Mouse (Mus musculus): Measurements from ENCODE around the gene Plekha7. TPM values are rescaled to one million over a fixed set of nuclear protein-coding genes. Genes with fewer than 3 reads are reported as not detected.

Plekha7 gene
- polyA plus RNA-seq, 1 experiment from 2014 or later = 5.7 TPM

- H3K9ac ChIP-seq (replicated peaks; ENCODE audit: low read depth) = no peak overlapping the region
- no peak for ATAC-seq
Measured at GRCm38 (mm10) chr7:116242810-116243209, 65.4 kb downstream of the Plekha7 start.

GRCm38 (mm10) chr7:116241601-116242000 is 66.6 kb downstream of the Plekha7 start:
- peak; percentile 17 for DNase-seq (ENCODE audit: low spot score)
- peaks cover 6% of the 10 kb centered on the region; the same call in 1 of the 2 replicates for H3K4me1 ChIP-seq (ENCODE audit: insufficient read depth, low read depth, low read length)
- H3K4me2 ChIP-seq (replicated peaks; ENCODE audit: low read depth, low read length) = no peak overlapping the region
- H3K27ac ChIP-seq (ENCODE audit: low read length) = no peak overlapping the region
- H3K27me3 ChIP-seq (replicated peaks; ENCODE audit: insufficient read depth, low read length) = no peaks in the 10 kb centered on the region
- 0 out of 2 replicates have a peak, but pooled peaks have one; percentile 18 for ATAC-seq
- TF ChIP-seq CTCF (IDR thresholded peaks at IDR 0.05) = no peak
- no peak for TF ChIP-seq EP300 (IDR thresholded peaks at IDR 0.05)
- 28% methylated on average over 7 of the region's 7 CpGs for WGBS
- no peaks in the 10 kb centered on the region for H3K36me3 ChIP-seq (ENCODE audit: insufficient read depth, low read length)
- H3K9me3 ChIP-seq (ENCODE audit: low read length) = no peaks in the 10 kb centered on the region
- H3K4me3 ChIP-seq (ENCODE audit: low read depth, low read length) = no peak overlapping the region
- no peak overlapping the region for H3K9ac ChIP-seq (replicated peaks; ENCODE audit: low read depth)

More at GRCm38 (mm10) chr7:116242810-116243209, 65.4 kb downstream of the Plekha7 start:
- Histone ChIP-seq H3K9me3 (ENCODE audit: low read length) (no peaks in the 10 kb centered on the region), H3K4me2 (replicated peaks; ENCODE audit: low read depth, low read length) (no peak overlapping the region), H3K36me3 (ENCODE audit: insufficient read depth, low read length) (no peaks in the 10 kb centered on the region), H3K4me3 (ENCODE audit: low read depth, low read length) (no peak overlapping the region), H3K27ac (ENCODE audit: low read length) (no peak overlapping the region), H3K4me1 (ENCODE audit: insufficient read depth, low read depth, low read length) (peaks cover 1% of the 10 kb centered on the region; the same call in 1 of the 2 replicates), H3K27me3 (replicated peaks; ENCODE audit: insufficient read depth, low read length) (no peaks in the 10 kb centered on the region)
- no peak for TF ChIP-seq CTCF (IDR thresholded peaks at IDR 0.05)
- no peak for DNase-seq (ENCODE audit: low spot score)
- WGBS = 67% methylated on average over 3 of the region's 3 CpGs

- no peaks in the 10 kb centered on the region for H3K9me3 ChIP-seq (ENCODE audit: low read length)
- no peaks in the 10 kb centered on the region for H3K36me3 ChIP-seq (ENCODE audit: insufficient read depth, low read length)
- no peak overlapping the region for H3K27ac ChIP-seq (ENCODE audit: low read length)
- no peak for DNase-seq (ENCODE audit: low spot score)
- H3K9ac ChIP-seq (replicated peaks; ENCODE audit: low read depth) = no peak overlapping the region
- whole genome bisulfite sequencing = 76% methylated on average over 12 of the region's 12 CpGs
- ATAC-seq = no peak
- no peaks in the 10 kb centered on the region for H3K27me3 ChIP-seq (replicated peaks; ENCODE audit: insufficient read depth, low read length)
- H3K4me2 ChIP-seq (replicated peaks; ENCODE audit: low read depth, low read length) = no peak overlapping the region
- H3K4me1 ChIP-seq (ENCODE audit: insufficient read depth, low read depth, low read length) = peaks cover 6% of the 10 kb centered on the region; the same call in 1 of the 2 replicates
- TF ChIP-seq CTCF (IDR thresholded peaks at IDR 0.05) = no peak
- no peak for TF ChIP-seq EP300 (IDR thresholded peaks at IDR 0.05)
- H3K4me3 ChIP-seq (ENCODE audit: low read depth, low read length) = no peak overlapping the region
Measured at GRCm38 (mm10) chr7:116240791-116241474, 67.2 kb downstream of the Plekha7 start.

- Histone ChIP-seq H3K4me3 (ENCODE audit: low read depth, low read length) (no peak overlapping the region), H3K27ac (ENCODE audit: low read length) (no peak overlapping the region), H3K36me3 (ENCODE audit: insufficient read depth, low read length) (no peaks in the 10 kb centered on the region), H3K4me1 (ENCODE audit: insufficient read depth, low read depth, low read length) (peaks cover 6% of the 10 kb centered on the region; the same call in 1 of the 2 replicates), H3K9ac (replicated peaks; ENCODE audit: low read depth) (no peak overlapping the region), H3K4me2 (replicated peaks; ENCODE audit: low read depth, low read length) (no peak overlapping the region), H3K9me3 (ENCODE audit: low read length) (no peaks in the 10 kb centered on the region), H3K27me3 (replicated peaks; ENCODE audit: insufficient read depth, low read length) (no peaks in the 10 kb centered on the region)
- DNase-seq (ENCODE audit: low spot score) (no peak), ATAC-seq (no peak)
- TF ChIP-seq CTCF (IDR thresholded peaks at IDR 0.05) (no peak), EP300 (IDR thresholded peaks at IDR 0.05) (no peak)
- 60% methylated on average over 4 of the region's 4 CpGs for WGBS
Measured at GRCm38 (mm10) chr7:116240353-116240752, 67.8 kb downstream of the Plekha7 start.

- DNase-seq (ENCODE audit: low spot score) (no peak), ATAC-seq (no peak)
- TF ChIP-seq EP300 (IDR thresholded peaks at IDR 0.05) (no peak), CTCF (IDR thresholded peaks at IDR 0.05) (no peak)
- H3K9me3 ChIP-seq (ENCODE audit: low read length) = no peaks in the 10 kb centered on the region
- H3K4me1 ChIP-seq (ENCODE audit: insufficient read depth, low read depth, low read length) = peaks cover 6% of the 10 kb centered on the region; the same call in 1 of the 2 replicates
- no peaks in the 10 kb centered on the region for H3K27me3 ChIP-seq (replicated peaks; ENCODE audit: insufficient read depth, low read length)
- WGBS = 77% methylated on average over 4 of the region's 4 CpGs
- no peaks in the 10 kb centered on the region for H3K36me3 ChIP-seq (ENCODE audit: insufficient read depth, low read length)
- H3K9ac ChIP-seq (replicated peaks; ENCODE audit: low read depth) = no peak overlapping the region
- no peak overlapping the region for H3K4me3 ChIP-seq (ENCODE audit: low read depth, low read length)
- no peak overlapping the region for H3K27ac ChIP-seq (ENCODE audit: low read length)
- H3K4me2 ChIP-seq (replicated peaks; ENCODE audit: low read depth, low read length) = no peak overlapping the region
Measured at GRCm38 (mm10) chr7:116238320-116238719, 69.9 kb downstream of the Plekha7 start.

- ATAC-seq = peak; percentile 71
- H3K36me3 ChIP-seq (ENCODE audit: insufficient read depth, low read length) = no peaks in the 10 kb centered on the region
- DNase-seq (ENCODE audit: low spot score) = peak; percentile 51
- 1% methylated on average over 69 of the region's 69 CpGs for WGBS
- H3K4me1 ChIP-seq (ENCODE audit: insufficient read depth, low read depth, low read length) = peaks cover 6% of the 10 kb centered on the region; the same call in 1 of the 2 replicates
- no peaks in the 10 kb centered on the region for H3K27me3 ChIP-seq (replicated peaks; ENCODE audit: insufficient read depth, low read length)
- H3K4me2 ChIP-seq (replicated peaks; ENCODE audit: low read depth, low read length) = peak overlapping the region; percentile 64
- H3K9me3 ChIP-seq (ENCODE audit: low read length) = no peaks in the 10 kb centered on the region
- TF ChIP-seq EP300 (IDR thresholded peaks at IDR 0.05) = no peak
- peak; percentile 30; the same call in 1 of the 2 replicates for TF ChIP-seq CTCF (IDR thresholded peaks at IDR 0.05)
- H3K27ac ChIP-seq (ENCODE audit: low read length) = no peak overlapping the region
- no peak overlapping the region for H3K9ac ChIP-seq (replicated peaks; ENCODE audit: low read depth)
- peak overlapping the region; percentile 28 for H3K4me3 ChIP-seq (ENCODE audit: low read depth, low read length)
Measured at GRCm38 (mm10) chr7:116237157-116237981, 70.8 kb downstream of the Plekha7 start.
